ENCODE assay signal across 8 mouse cellular contexts in the genomic region with DNA sequence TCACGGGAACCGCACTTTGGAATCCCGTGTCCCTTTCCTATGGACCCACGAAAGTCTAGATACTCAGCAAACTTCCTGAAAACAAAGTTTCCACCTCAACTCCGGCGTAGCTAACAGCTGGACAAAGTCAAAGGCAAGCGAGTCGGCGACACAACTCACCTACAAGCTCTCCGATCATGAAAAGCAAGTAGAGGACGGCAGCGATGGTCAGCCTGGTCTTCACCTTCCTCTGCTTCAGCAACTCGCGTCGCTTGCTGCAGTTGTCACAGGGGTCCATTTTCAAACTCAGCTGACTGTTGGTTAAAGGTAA. TPM values are rescaled to one million over a fixed set of nuclear protein-coding genes. Genes with fewer than 3 reads are reported as not detected.
DNase-seq lines count a peak whose midpoint lies in the region; ATAC-seq and TF ChIP-seq lines count a peak whose summit lies in the region.

No protein-coding gene starts in this region.

- peak overlapping the region; percentile 73 for H3K4me3 ChIP-seq in lung, embryonic 14.5 days (ENCODE audit: low read depth, low read length)
- H3K4me3 ChIP-seq in embryonic facial prominence, embryonic 13.5 days: peak overlapping the region; percentile 80
- H3K4me3 ChIP-seq in hindbrain, embryonic 16.5 days (ENCODE audit: low read length): peak overlapping the region; percentile 76
- H3K4me3 ChIP-seq in midbrain, embryonic 12.5 days: peak overlapping the region; percentile 77

- H3K27me3 ChIP-seq in lung, embryonic 14.5 days (ENCODE audit: insufficient read depth, low read length): no peaks in the 10 kb centered on the region
- H3K27me3 ChIP-seq in embryonic facial prominence, embryonic 13.5 days: peaks cover 7% of the 10 kb centered on the region
- H3K27me3 ChIP-seq in hindbrain, embryonic 16.5 days (replicated peaks; ENCODE audit: control insufficient read depth, insufficient read depth, low read length): no peaks in the 10 kb centered on the region
- H3K27me3 ChIP-seq in midbrain, embryonic 12.5 days: 0 out of 2 replicates have a peak, but pooled peaks cover 11% of the 10 kb centered on the region

- peak overlapping the region; percentile 71 for H3K9ac ChIP-seq in lung, embryonic 14.5 days
- H3K9ac ChIP-seq in embryonic facial prominence, embryonic 13.5 days: peak overlapping the region; percentile 88
- peak overlapping the region; percentile 94 for H3K9ac ChIP-seq in hindbrain, embryonic 16.5 days (ENCODE audit: low read depth, low read length)
- H3K9ac ChIP-seq in midbrain, embryonic 12.5 days (replicated peaks): peak overlapping the region; percentile 82

- no peak for DNase-seq in lung, embryonic 14.5 days
- no peak for DNase-seq in lung, postnatal 10 days
- DNase-seq in cerebellum, postnatal 14 days: no peak
- no peak for DNase-seq in adipocyte (ENCODE audit: low spot score)
- no peak for DNase-seq in right cerebral cortex, postnatal 10 days (ENCODE audit: low spot score in 2 of 2)

- 0 out of 2 replicates have a peak, but pooled peaks cover 4% of the 10 kb centered on the region for H3K4me1 ChIP-seq in lung, embryonic 14.5 days (ENCODE audit: insufficient read depth)
- H3K4me1 ChIP-seq in embryonic facial prominence, embryonic 13.5 days: peaks cover 12% of the 10 kb centered on the region
- H3K4me1 ChIP-seq in hindbrain, embryonic 16.5 days (ENCODE audit: control insufficient read depth, insufficient read depth, low read depth, low read length): peaks cover 21% of the 10 kb centered on the region
- peaks cover 15% of the 10 kb centered on the region for H3K4me1 ChIP-seq in midbrain, embryonic 12.5 days

- no peaks in the 10 kb centered on the region for H3K9me3 ChIP-seq in lung, embryonic 14.5 days (ENCODE audit: low read depth, low read length)
- H3K9me3 ChIP-seq in embryonic facial prominence, embryonic 13.5 days: no peaks in the 10 kb centered on the region
- no peaks in the 10 kb centered on the region for H3K9me3 ChIP-seq in hindbrain, embryonic 16.5 days (ENCODE audit: control insufficient read depth, low read length)
- H3K9me3 ChIP-seq in midbrain, embryonic 12.5 days: no peaks in the 10 kb centered on the region

- TF ChIP-seq CTCF in lung, embryonic 14.5 days (IDR thresholded peaks at IDR 0.05; ENCODE audit: low read depth): no peak

- no peaks in the 10 kb centered on the region for H3K36me3 ChIP-seq in lung, embryonic 14.5 days (ENCODE audit: insufficient read depth)
- no peaks in the 10 kb centered on the region for H3K36me3 ChIP-seq in embryonic facial prominence, embryonic 13.5 days
- H3K36me3 ChIP-seq in hindbrain, embryonic 16.5 days (ENCODE audit: control insufficient read depth, insufficient read depth, low read length): no peaks in the 10 kb centered on the region
- H3K36me3 ChIP-seq in midbrain, embryonic 12.5 days: no peaks in the 10 kb centered on the region

- no peak for ATAC-seq in lung, embryonic 14.5 days (ENCODE audit: insufficient read depth)
- no peak for ATAC-seq in embryonic facial prominence, embryonic 13.5 days (ENCODE audit: insufficient number of reproducible peaks, insufficient read depth, low FRiP score, low TSS enrichment, low read depth)
- no peak for ATAC-seq in hindbrain, embryonic 16.5 days
- ATAC-seq in midbrain, embryonic 12.5 days (ENCODE audit: low FRiP score, low read depth): no peak

- H3K4me2 ChIP-seq in lung, embryonic 14.5 days: peak overlapping the region; percentile 82
- H3K4me2 ChIP-seq in embryonic facial prominence, embryonic 13.5 days: peak overlapping the region; percentile 82
- peak overlapping the region; percentile 95 for H3K4me2 ChIP-seq in hindbrain, embryonic 16.5 days (ENCODE audit: low read length)
- H3K4me2 ChIP-seq in midbrain, embryonic 12.5 days (replicated peaks): peak overlapping the region; percentile 79

- 1% methylated on average over 15 of the region's 15 CpGs for WGBS in lung, embryonic 14.5 days
- under 1% methylated on average over 15 of the region's 15 CpGs for WGBS in embryonic facial prominence, embryonic 13.5 days
- WGBS in hindbrain, embryonic 16.5 days: 0% methylated on average over 15 of the region's 15 CpGs
- under 1% methylated on average over 15 of the region's 15 CpGs for WGBS in midbrain, embryonic 12.5 days

- H3K27ac ChIP-seq in lung, embryonic 14.5 days (ENCODE audit: low read depth): no peak overlapping the region
- H3K27ac ChIP-seq in embryonic facial prominence, embryonic 13.5 days: no peak overlapping the region
- H3K27ac ChIP-seq in hindbrain, embryonic 16.5 days (ENCODE audit: low read depth, low read length): peak overlapping the region; percentile 86
- H3K27ac ChIP-seq in midbrain, embryonic 12.5 days (replicated peaks): no peak overlapping the region

RNA-seq across cellular contexts. Expression of a gene that starts 0.6 kb away (rescaled TPM):
- 11.1 and 12.9 TPM in 2 replicates for polyA plus RNA-seq in lung, embryonic 14.5 days (2014; fragmentation: Nextera tagmentation; extraction: Ambion mirVana)
- polyA plus RNA-seq in embryonic facial prominence, embryonic 13.5 days (2015; fragmentation: Nextera tagmentation; extraction: Ambion mirVana): 8.3 and 8.5 TPM in 2 replicates
- 4.9 and 6.6 TPM in 2 replicates for polyA plus RNA-seq in hindbrain, embryonic 16.5 days (2015; fragmentation: Nextera tagmentation; extraction: Ambion mirVana)
- polyA plus RNA-seq in midbrain, embryonic 12.5 days (2016; fragmentation: Nextera tagmentation; extraction: Ambion mirVana): 6.6 and 7.5 TPM in 2 replicates

RNA-seq across cellular contexts. Expression of a gene that starts 36.5 kb away (rescaled TPM):
- polyA plus RNA-seq in lung, embryonic 14.5 days (2014; fragmentation: Nextera tagmentation; extraction: Ambion mirVana): 40.6 and 43.3 TPM in 2 replicates
- polyA plus RNA-seq in embryonic facial prominence, embryonic 13.5 days (2015; fragmentation: Nextera tagmentation; extraction: Ambion mirVana): 50.9 and 56.1 TPM in 2 replicates
- polyA plus RNA-seq in hindbrain, embryonic 16.5 days (2015; fragmentation: Nextera tagmentation; extraction: Ambion mirVana): 97.6 and 106 TPM in 2 replicates
- polyA plus RNA-seq in midbrain, embryonic 12.5 days (2016; fragmentation: Nextera tagmentation; extraction: Ambion mirVana): 74.2 and 78.7 TPM in 2 replicates
